Mouse (Mus musculus): ENCODE measurements around the gene Ankrd37.

Ankrd37 gene

DNA sequence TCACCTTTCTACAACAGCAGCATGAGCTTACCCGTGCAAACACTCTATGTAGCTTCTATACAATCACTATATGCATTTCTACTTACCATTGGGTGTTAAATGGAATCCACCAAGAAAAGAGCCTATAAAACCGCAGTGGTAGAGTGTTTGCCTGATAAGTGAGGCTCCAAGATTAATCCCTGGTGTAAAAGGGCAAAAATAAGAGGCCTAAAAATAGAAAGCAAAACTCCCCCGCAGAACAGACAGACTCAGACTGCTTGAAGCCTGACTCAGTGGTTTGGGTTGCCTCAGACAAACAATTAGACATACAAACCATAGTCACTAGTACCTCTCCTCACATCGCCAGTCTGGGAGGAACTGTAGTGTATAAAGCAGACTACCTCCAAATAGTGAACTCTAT is at the start of gene Ankrd37:
TSS of gene Ankrd37 (minus strand) at position 112 of the 400 bp plus-strand sequence.
- no peak for DNase-seq (ENCODE audit: low read depth, low spot score)

DNA sequence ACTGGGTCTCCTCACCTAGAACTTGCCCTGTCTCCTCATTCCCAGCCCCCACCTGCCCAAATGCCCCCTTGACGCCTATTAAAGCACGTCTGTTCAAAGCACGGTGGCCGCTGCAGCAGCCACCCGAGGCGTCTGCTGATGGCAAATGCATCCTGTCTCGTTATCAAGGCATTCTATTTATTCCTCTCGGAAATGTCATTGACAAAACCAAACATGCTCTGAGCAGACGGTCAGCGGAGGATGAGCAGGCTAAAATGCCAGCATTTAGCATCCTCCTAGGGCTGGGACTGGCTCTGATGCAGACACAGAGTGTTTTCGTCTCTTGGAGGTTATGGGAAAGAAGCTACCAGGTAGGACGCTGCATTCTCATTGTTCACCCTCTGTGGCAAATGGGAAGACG is 34.8 kb upstream of the Ankrd37 start:
- DNase-seq (ENCODE audit: low read depth, low spot score), result no peak

DNA sequence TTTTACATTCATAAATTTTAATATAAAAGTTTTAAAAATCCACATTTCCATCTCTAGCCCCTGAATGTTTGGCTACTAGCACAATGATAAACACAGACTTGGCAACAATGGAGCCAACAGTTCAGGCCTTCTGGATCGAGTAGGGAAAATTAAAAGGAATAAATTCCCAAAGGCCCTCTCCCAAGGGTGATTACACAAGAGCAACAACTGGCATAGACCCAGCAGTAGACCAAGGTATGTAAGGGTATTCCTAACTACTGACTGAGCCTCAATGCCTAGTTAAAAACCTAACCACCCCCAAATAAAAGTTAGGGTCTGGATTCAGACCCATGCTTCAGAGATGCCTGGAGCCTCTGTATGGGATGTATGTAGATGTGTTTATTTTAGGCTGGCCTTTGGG is 34.2 kb upstream of the Ankrd37 start:
- DNase-seq (ENCODE audit: low read depth, low spot score), result no peak

DNA sequence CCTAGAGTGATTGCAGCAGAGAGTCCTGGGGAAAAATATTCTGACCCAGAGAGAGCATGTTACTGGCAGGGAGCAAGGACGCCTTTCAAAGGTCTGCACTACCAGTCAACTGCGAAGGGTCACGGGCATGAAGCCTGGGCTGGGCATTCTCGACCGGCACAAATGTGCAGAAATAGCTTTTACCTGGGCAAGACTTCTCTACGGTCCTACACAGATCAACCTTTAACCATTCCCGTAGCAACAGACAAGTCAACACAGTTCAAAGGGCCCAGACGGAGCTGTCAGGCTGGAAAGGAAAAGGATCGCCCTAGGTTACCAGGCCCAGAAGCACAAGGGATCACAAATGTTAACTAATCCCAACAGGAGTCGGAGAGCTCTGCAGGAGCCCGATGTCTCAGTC is 30.7 kb upstream of the Ankrd37 start:
- DNase-seq (ENCODE audit: low read depth, low spot score), result no peak

DNA sequence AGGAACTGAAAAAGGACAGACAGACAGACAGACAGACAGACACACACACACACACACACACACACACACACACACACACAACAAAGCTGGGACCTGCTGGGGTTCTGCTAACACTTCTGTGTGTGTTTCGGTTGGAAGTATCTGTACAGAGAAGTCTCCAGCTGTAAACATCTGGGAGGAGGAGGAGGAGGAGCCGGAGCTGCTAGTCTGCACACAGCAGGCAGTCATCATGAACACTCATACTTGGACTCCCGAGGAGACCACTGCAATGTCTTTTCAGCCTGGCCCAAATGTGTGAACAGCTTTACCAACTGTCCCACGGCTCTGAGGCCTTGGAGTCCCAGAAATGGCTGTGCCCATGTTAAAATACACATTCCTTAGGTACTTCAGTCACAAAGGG is 18.9 kb upstream of the Ankrd37 start:
- no peak for DNase-seq (ENCODE audit: low read depth, low spot score)

DNA sequence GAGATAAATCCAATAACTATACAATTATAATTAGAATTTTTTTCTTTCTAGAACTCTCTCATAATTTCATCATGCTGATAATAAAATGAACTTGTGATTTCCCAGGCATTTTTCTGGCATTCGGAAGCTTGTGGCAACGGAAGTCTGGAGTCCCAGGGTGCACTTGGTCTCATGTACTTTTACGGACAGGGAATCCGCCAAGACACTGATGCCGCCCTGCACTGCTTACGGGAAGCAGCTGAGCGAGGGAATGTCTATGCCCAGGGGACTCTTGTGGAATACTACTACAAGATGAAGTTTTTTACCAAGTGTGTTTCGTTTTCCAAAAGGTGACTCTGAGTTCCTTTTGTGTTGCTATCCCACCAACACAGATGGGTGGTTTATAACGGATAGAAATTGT is 17.3 kb upstream of the Ankrd37 start:
- DNase-seq (ENCODE audit: low read depth, low spot score), result no peak

DNA sequence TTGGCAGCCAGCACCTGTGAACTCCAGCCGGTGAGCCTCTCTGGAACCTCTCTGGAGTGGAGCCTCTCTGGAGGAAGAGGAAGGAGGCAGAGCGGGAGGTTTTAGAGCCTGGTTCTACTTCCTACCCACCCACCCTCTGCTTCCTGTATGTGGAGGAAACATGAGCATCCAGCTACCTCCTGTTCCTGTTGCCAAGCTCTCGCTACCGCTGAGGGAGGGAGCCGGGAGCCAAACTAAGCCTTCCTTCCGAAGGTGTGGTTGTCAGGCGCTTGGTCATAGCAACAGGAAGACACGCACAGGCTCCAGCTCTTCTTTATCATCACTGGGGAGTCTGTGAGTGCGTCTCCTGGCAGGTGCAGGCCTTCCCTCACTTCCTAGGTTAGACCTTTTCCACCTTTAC is 16.7 kb upstream of the Ankrd37 start:
- DNase-seq (ENCODE audit: low read depth, low spot score), result no peak

DNA sequence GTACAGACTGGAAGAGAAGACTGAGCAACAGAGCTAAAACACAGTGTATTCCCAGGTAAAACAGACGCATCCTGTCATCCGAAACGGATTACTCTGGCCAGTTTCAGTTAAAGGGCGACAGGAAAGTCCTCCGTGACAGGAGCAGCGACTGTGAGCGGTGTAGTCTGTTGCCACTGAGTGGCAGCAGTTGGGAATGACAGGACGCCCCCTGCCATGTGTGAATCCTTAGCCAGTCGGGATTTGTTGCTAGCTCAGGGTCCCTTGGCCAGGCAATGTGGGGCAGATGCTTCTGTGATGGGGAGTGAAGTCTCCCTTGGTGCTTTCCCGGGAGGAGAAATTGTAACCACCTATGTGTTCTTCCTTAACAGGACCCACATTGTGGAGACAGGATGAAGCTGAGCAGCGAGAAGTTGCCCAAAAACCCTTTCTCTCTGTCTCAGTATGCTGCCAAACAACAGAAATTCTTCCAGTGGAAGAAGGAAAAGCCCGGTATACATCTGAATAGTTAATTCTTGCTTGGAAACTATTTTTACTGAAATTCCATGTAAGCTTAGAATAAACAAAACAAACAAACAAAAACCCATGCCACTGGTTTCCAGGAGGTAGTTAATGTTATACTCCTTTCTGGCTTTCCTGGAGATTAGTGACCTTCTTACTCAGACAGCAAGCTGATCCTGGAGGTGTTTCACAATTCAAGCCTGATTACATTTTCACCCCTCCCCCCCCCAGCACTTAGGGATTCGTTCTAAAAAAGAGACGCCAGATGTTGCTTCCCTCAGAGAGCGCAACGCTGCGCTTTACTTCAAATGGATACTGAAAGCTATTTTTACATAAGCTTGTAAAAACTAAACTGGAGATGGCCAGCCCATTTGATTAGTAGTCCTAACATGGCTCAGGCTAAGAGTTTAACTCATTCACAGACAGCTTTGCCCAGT is 5.5 kb upstream of the Ankrd37 start:
- DNase-seq (ENCODE audit: low read depth, low spot score), result peak; percentile 36

DNA sequence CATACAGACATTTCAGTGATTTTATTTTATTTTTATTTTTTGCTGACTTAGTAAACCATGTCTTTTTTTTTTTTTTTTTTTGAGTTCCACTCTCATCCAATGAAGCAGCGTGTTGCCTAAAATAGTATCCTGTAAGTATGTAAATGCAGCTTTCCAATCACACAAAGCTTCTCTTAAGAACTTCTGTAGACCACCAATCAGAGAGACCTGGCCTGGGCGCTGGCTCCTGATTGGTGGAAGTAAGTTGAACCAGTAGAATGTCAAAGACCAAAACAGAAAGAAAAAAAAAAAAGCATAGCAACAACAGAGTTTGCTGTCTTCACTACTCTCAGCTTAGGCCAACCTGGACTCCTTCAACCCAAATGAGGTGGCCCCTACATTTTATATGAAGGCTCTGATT is 4.8 kb upstream of the Ankrd37 start:
- DNase-seq (ENCODE audit: low read depth, low spot score), result peak; percentile 61

DNA sequence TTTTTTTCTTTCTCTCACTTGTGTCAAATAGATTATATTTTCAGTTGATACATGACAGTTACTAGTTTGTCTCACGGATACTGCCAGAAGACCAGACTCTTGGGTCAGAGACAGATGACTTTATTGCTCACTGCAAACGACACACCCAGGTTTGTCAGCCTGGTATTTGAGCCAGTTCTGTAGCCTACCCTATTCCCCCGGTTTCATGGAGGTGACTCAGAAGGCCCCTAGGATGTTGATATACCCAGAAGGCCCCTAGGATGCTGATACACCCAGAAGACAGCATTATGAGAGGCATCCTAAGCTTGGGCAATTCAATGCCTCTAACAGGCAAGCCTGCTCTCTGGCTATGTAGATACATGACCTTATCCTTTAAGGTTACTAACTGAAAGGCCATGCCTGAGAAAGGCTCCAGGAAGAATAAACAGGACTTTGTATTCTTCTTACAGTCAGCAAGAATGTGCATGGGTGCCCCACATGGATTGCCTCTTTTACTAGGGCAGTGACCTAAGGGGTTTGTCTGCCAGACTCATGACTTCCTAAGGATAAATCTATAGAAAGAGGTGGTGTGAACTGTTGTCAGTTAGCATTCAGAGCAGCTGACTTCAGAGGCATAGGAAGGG is 1.7 kb upstream of the Ankrd37 start:
- no peak for DNase-seq (ENCODE audit: low read depth, low spot score)

DNA sequence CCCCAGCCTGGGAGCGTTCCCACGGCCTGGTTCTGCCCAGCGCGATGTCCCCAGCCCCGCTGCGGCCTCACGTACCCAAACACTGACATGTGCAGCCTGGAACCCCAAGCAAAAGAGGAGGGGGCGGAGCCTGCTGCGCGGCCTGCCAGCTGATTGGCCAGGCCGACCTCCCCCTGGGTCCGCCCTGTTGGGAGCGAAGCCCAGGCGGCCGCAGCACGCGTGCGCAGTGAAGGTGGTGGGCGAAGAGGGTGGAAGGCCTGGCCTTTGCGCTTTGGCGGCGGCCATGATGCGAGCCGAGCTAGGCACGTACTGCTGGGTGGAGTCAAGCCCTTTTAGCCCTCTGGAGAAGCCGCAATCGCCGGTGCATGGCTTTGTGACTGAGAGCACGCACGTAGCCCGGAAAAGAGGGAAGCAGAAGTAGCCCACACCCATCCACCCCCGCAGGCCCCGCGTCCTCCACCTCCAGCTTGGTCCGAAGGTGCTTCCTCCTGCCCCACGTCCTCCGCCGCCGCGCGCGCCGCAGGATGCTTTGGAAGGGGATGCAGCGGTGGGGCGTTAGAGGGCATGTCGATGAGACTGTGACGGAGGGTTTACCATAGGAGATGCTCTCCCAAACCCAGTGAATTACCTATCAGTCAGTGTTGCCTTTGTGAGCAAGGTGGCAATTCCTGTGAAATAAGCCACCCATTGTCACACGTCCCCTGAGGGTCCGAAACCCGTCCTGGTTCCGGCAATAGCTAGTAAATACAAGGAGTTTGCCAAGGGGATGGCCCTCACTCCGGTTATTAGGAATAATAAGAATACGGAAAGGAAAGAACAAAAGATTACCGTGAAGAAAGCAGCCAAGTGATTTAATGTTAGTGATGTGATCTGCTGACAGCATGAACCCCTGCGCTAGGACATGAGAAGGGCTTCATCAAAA is 5.5 kb downstream of the Ankrd37 start:
- peak; percentile 99 for DNase-seq (ENCODE audit: low read depth, low spot score)

DNA sequence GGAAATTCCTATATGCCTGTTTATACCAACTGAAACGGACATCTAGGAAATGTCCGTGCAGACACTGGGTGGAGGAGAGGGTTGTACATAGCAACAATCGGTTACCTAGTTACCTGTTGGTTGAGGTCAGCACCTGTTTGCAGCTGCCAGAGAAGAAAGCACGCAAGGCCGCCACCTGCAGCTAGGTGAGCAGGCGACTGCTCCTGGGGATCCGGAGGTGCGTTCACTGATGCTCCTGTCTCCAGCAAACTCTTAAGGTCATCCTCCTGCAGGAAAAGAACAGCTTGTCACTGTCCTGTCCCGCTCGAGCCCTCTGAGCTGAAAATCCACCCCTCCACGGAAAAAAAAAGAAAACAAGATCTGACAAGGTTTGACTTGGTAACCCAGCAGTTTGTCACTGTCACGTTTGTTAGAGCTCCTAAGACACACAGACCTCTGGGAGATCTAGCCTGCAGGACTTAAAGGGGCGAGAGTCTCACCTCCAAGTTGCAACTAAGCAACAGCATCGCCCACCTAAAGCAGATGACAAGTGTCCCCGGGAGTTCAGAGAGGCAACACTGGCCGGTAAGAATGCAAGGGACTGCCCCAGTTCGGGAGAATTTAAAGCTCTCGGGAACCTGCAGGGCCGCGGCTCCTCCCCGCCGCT is 6.2 kb downstream of the Ankrd37 start, which contains the start of gene Lrp2bp:
TSS of gene Lrp2bp (plus strand) at position 166 of the 646 bp plus-strand sequence.
- no peak for DNase-seq (ENCODE audit: low read depth, low spot score)

DNA sequence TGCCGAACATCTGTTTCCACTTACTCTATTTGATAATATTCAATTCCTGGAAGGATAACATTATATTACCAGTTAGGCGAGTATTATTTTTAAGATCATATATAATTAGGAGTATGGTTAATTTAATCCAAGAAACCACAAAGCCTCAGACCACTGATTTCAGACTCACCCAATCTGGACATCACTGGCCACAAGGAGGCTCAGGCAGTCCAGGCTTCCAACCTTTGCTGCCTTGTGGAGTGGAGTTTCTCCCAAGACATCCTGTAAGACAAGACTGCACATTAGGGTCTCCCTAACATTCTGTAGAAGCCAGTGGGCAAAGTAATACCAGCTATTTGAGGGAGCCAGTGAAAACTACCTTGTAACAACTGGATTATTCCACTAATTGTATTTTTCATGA is 7.3 kb downstream of the Ankrd37 start:
- no peak for DNase-seq (ENCODE audit: low read depth, low spot score)

DNA sequence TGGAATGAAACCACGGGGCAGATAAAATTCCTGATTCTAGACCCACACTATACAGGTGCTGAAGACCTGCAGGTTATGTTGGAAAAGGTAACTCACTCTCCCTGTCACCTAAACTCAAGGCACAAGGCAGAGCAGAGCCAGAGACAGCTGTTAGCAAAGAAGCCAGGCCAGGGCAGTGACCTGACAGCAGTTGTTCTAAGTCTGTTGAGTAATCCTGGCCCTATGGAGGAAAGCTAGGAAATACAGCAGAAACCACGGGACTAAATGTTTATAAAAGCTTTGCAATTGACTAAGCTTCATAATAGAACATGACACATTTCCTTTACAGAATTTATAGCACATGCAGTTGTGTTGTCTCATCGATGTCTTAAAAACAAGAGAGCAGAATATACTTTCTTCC is 9.9 kb downstream of the Ankrd37 start:
- no peak for DNase-seq (ENCODE audit: low read depth, low spot score)

DNA sequence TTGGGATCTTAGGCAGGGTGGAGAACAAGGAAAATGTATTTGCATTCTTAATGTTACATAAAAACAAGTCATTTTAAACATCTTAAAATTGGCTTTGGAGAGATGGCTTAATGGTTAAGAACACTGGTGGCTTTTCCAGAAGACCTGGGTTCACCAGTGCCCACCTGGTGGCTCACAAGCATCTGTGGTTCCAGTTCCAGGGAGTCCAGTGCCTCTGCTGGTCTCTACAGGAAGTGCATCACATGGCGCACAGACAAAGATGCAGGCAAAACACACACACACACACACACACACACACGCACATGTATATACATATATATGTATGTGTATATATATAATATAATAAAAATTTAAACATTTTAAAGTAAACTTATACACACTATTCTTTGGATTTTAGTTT is 11.4 kb downstream of the Ankrd37 start:
- no peak for DNase-seq (ENCODE audit: low read depth, low spot score)

DNA sequence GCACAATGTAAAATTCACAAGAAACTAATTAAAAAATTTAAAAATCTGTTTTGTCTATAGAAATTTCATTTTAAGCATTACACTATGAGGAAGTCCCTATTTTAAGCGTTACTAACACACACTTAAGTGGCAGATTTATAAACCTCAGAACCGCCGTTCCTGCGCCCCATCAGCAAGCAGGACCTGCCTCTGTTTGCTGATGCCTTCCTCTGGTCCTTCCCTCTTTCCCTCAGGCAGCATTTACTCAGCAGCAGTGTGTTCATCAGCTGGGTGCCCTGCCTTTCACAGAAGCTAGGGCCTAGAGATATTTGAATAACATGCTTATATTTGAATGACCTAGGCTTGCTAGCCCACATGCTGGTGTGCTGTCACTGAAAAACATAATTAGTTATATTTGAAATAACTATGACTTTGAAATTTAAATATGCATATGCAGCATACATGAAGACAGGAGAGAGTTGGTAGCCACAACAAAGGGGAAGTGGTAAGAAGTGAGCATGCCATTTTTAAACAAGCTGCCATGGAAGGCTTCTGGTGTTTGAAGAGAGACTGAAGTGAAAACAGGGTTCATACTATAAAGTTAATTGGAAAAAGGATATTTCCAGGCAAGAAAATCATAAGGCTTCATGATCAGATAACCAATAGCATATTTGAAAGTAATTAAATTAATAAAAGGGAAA is 14.7 kb downstream of the Ankrd37 start:
- no peak for DNase-seq (ENCODE audit: low read depth, low spot score)

DNA sequence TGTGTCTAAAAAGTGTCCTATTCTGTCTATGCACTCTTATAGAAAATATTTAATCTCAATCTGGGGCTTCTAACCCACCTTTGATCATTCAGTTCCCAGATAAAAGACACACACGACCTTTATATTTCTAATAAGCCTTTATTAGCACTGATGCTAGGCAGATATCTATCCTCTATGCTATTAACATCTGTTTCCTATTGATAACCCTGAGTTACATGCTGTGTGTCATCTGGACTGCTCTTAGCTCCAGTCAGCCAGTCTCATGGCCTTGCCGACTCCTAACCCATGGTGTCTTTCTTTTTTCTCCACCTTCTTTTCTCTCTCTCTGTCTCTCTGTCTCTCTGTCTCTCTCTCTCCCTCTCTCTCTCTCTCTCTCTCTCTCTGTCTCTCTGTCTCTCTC is 17.3 kb downstream of the Ankrd37 start:
- no peak for DNase-seq (ENCODE audit: low read depth, low spot score)

DNA sequence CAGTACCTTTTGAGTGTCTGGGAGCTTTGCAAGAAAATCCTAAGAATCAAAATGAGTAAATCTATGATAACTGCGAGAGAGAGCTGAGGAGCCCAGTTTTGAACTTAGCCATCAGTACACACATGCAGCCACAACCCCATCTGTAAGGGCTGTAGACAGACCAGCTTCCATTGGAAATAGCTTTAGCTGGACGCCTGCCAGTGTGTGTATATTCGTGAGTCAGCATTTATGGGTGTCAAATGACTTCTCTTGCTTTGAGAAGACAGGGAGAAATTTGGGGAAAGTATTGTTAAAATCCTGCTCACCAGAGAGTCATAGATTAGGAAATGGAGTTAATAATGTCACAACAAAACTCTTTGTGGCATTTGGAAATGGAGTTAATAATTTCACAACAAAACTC is 18.8 kb downstream of the Ankrd37 start:
- DNase-seq (ENCODE audit: low read depth, low spot score), result no peak

DNA sequence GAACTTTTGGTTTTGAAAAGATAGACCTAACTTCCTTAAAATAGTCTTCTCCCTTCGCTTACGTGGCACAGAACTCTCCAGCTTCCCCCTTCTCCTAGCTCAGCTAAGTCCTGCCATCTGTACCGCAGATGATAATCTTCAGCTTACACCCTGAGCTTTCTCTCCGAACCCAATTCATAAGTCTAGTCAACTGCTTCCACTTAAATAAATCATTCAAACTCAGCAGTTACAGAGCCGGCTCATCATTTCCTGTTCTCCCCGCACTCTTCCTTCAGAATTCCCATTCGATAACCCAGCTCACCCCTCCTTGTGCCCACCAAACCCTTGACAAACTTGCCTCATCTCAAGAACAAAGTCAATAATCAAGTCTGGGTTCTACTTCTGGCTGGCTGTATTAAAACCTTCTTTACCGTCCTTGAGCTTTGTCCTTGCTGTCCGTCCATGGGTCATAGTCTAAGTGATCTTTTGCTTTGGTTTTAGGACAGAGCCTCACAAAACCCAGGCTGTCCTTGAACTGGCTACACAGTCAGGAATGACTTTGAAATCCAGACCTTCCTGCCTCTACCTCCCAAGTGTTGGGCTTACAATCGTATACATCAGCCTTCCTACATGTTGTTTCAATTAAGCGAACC is 29.6 kb downstream of the Ankrd37 start:
- DNase-seq (ENCODE audit: low read depth, low spot score), result no peak

DNA sequence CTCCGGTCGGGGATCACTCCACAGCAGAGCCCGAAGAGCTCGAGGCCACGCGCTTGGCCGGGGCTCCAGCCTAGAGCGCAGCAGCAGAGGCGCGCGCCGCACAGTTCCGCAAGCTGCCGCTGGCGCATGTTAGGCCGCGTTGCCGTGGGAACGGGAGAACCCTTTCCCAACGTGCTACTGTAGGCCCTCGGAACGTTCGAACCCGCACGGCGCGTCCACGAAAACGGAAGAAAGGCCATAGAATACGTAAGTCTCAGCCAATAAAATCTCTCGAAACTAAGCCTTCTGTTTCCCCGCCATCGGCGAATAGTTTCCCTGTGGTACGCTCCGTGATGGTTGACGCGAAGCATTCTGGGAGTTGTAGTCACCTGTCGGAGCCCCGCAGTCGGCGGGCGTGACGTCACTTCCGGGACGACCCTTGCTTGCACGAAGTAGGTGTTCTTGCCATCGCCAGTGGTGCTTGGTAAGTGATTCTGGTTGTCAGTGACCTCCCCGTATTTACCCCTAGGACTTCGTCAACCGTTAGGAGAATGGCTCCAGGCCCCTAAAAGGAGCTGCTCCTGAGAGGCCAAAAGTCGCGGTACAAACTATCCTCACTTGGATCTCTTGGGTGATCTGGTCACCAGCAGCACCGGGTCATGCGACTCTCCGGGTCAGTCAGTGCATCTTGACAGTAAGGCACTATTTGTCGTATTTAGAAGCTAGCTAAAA is 30.2 kb downstream of the Ankrd37 start, which contains the start of the genes 1700029J07Rik and Ufsp2:
TSS of gene 1700029J07Rik (minus strand) at position 127 of the 711 bp plus-strand sequence.
TSS of gene Ufsp2 (plus strand) at position 403 of the 711 bp plus-strand sequence.
- peak; percentile 96 for DNase-seq (ENCODE audit: low read depth, low spot score)
